Mouse (Mus musculus) heart, embryonic 13.5 days (tissue): Measurements from ENCODE around the gene 4930469K13Rik. TPM values are rescaled to one million over a fixed set of nuclear protein-coding genes. Genes with fewer than 3 reads are reported as not detected.

Source experiments
- ATAC-seq: fragments of 200-750 bp; cut with Nextera tagmentation; 2 replicates; pipeline ENCODE4 v1.8.0; 2017; ENCODE audit warnings: moderate TSS enrichment; ENCODE audit not compliant: insufficient number of reproducible peaks, low FRiP score, low TSS enrichment; ENCODE audit errors: extremely low read depth
- H3K27ac ChIP-seq: fragments of 300-500 bp; sonication (generic); replicated peaks from 2 replicates; pipeline ENCODE4 v1.5.1; 2015; ENCODE audit warnings: moderate library complexity, mild to moderate bottlenecking, inconsistent platforms
- H3K27me3 ChIP-seq: fragments of 300-500 bp; sonication (generic); replicated peaks from 2 replicates; pipeline ENCODE4 v1.6.1; 2015; ENCODE audit warnings: mild to moderate bottlenecking, inconsistent platforms
- H3K36me3 ChIP-seq: fragments of 300-500 bp; sonication (generic); 2 replicates; pipeline ENCODE4 v1.6.1; 2015; ENCODE audit warnings: mild to moderate bottlenecking, inconsistent platforms
- H3K4me1 ChIP-seq: fragments of 300-500 bp; sonication (generic); 2 replicates; pipeline ENCODE4 v1.6.1; 2015; ENCODE audit warnings: inconsistent platforms
- H3K4me2 ChIP-seq: fragments of 300-500 bp; sonication (generic); 2 replicates; pipeline ENCODE4 v1.6.1; 2015; ENCODE audit warnings: inconsistent platforms, mild to moderate bottlenecking, moderate library complexity
- H3K4me3 ChIP-seq: fragments of 300-500 bp; sonication (generic); 2 replicates; pipeline ENCODE4 v1.5.1; 2015; ENCODE audit warnings: moderate library complexity, mild to moderate bottlenecking, inconsistent platforms
- H3K9ac ChIP-seq: fragments of 300-500 bp; sonication (generic); 2 replicates; pipeline ENCODE4 v1.6.1; 2015; ENCODE audit warnings: inconsistent platforms, mild to moderate bottlenecking, moderate library complexity
- H3K9me3 ChIP-seq: fragments of 300-500 bp; sonication (generic); 2 replicates; pipeline ENCODE4 v1.6.1; 2016; ENCODE audit warnings: inconsistent platforms
- WGBS: fragments of 180-500 bp; shearing (Covaris S2); methylation state at CpG from one replicate; pipeline ENCODE4 v1.1.7; 2015; ENCODE audit warnings: mixed read lengths; 5-methylcytosine and 5-hydroxymethylcytosine counted together
- polyA plus RNA-seq: library from polyadenylated mRNA; unstranded; fragments of >200 nt; fragmentation: Nextera tagmentation; extraction: Ambion mirVana; gene quantifications from 2 replicates; pipeline ENCODE4 v1.2.1, GENCODE M21; 2015

4930469K13Rik gene
- polyA plus RNA-seq, 1 experiment from 2014 or later: not detected

DNA sequence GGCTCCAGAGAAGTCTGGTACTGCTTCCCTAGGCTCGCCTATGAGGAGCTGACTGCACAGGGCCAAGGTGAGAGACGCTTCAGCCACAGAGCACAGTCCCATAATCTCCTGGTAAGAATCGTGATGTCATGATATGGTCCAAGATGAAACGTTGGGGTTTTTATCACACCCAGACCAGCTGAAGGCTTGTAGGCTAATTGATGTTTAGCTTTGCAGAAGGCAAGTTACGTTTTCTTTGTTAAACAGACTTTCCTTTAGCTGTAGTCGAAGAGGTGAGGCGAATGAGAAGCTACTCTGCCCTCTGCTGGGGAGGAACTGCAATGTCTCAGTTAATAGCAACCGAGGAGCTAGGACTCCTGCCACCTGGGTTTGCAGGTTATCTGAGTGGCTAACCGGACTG, 89.7 kb downstream of the 4930469K13Rik start:
- Histone ChIP-seq H3K4me1 (peaks cover 7% of the 10 kb centered on the region; the same call in 1 of the 2 replicates), H3K27me3 (no peaks in the 10 kb centered on the region), H3K36me3 (no peaks in the 10 kb centered on the region), H3K9ac (no peak overlapping the region), H3K9me3 (no peaks in the 10 kb centered on the region), H3K4me3 (no peak overlapping the region), H3K27ac (no peak overlapping the region), H3K4me2 (peak overlapping the region; percentile 13; the same call in 1 of the 2 replicates)
- 40% methylated on average over 9 of the region's 9 CpGs for WGBS
- no peak for ATAC-seq

DNA sequence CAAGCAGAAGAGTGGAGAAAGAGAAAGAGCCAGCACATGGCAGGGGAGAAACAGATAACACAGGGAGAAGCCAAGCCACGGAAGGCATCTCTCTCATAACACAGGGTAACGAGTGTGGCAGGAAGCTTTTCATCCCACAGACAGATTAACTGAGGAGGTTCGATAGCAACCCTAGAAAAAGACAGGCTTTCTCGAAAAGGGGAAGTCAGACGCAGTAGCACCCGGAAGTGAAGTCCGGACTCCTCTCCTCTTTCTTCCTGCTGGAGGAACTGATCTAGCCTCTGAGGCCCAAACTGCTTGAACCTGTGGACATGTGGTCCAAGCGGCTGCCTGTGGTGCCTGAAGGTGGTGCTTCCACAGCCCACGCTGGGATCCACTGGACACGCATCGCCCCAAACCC, 90.1 kb downstream of the 4930469K13Rik start:
- H3K4me2 ChIP-seq: no peak overlapping the region

GRCm38 (mm10) chr11:34007616-34008015, 90.7 kb downstream of the 4930469K13Rik start:
- Histone ChIP-seq H3K27ac (no peak overlapping the region), H3K9me3 (no peaks in the 10 kb centered on the region), H3K4me3 (no peak overlapping the region), H3K4me2 (no peak overlapping the region), H3K4me1 (peaks cover 7% of the 10 kb centered on the region; the same call in 1 of the 2 replicates), H3K27me3 (no peaks in the 10 kb centered on the region), H3K9ac (no peak overlapping the region), H3K36me3 (no peaks in the 10 kb centered on the region)
- WGBS: 49% methylated on average over 2 of the region's 2 CpGs
- no peak for ATAC-seq

More for the DNA sequence above, 90.1 kb downstream of the 4930469K13Rik start:
- no peaks in the 10 kb centered on the region for H3K9me3 ChIP-seq
- no peak overlapping the region for H3K9ac ChIP-seq
- WGBS: 71% methylated on average over 11 of the region's 11 CpGs
- H3K36me3 ChIP-seq: no peaks in the 10 kb centered on the region
- no peaks in the 10 kb centered on the region for H3K27me3 ChIP-seq
- H3K4me1 ChIP-seq: peaks cover 7% of the 10 kb centered on the region; the same call in 1 of the 2 replicates
- no peak for ATAC-seq
- H3K27ac ChIP-seq: no peak overlapping the region
- no peak overlapping the region for H3K4me3 ChIP-seq

DNA sequence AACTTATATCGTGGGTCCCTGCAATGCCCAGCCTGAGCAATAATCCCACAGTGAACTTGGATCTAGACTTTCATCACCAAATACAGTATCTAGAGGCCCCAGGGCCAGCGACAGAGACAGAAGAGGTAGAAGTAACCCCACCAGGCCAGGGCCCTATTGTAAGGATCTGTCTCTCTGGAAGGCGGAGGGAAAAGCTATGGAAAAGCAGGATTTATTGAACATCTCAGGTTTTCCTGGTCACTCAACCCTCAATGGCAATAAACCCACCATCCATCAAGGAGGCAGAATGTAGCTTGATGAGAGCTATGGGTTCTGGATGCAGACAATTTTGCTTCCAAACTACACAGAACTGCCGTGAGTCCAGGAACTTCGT, 95.8 kb downstream of the 4930469K13Rik start:
- Histone ChIP-seq H3K9ac (no peak overlapping the region), H3K4me1 (no peaks in the 10 kb centered on the region), H3K27ac (no peak overlapping the region), H3K9me3 (no peaks in the 10 kb centered on the region), H3K4me3 (no peak overlapping the region), H3K4me2 (no peak overlapping the region), H3K27me3 (peaks cover 15% of the 10 kb centered on the region), H3K36me3 (no peaks in the 10 kb centered on the region)
- no peak for ATAC-seq
- 65% methylated on average over 5 of the region's 5 CpGs for WGBS

DNA sequence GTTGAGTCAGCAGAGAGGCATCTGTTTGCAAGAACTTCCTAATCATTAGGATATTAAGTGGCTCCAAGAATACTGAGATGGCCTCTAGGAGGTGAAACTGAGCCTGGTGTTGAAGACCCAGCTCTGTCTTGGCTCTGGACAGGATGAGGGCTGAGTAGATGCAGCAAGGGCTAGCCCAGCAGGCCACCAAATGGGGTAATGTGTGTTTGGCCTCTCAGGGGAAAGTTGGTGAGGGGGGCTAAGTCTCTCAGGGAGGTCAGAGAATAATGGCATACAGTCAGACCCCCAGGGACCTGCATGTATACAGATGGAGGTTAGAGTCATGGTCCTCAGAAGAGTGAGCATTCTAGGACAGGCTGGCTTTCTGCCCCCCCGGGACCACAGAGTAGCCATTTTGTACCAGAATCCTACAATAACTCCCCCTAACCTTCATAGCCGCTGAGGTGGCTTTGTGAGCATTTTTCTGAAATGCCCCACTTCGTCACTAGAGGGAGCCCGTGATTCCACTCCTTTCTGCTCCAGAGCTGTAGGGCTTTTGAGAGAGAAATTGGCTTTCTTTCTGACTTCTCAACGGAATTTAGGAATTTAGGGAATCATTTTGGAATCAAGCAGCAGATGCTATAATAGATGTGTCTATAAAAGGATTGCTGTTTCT, 96.3 kb downstream of the 4930469K13Rik start:
- ATAC-seq: no peak
- no peak overlapping the region for H3K4me3 ChIP-seq
- no peak overlapping the region for H3K4me2 ChIP-seq
- peaks cover 18% of the 10 kb centered on the region for H3K27me3 ChIP-seq
- H3K9ac ChIP-seq: no peak overlapping the region
- 4% methylated on average over 5 of the region's 5 CpGs for WGBS
- no peaks in the 10 kb centered on the region for H3K36me3 ChIP-seq
- H3K27ac ChIP-seq: no peak overlapping the region
- no peaks in the 10 kb centered on the region for H3K4me1 ChIP-seq
- H3K9me3 ChIP-seq: no peaks in the 10 kb centered on the region

DNA sequence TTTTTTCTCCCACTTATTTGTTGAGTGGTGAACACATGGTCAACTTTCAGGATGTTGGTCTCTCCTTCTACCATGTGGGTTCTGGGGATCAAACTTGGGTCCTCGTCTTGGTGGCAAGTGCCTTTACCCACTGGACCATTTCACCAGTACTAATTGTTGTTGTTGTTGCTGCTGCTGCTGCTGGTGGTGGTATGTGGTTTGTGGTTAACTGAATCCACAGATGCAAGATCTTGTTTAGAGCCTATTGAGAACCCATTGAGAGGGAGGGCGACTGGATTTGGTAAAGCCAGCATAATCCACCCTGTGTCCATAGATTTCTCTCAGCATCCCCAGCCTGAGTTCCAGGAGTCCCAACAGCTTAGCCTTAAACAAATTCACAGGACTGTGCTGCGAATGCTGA, 97.9 kb downstream of the 4930469K13Rik start:
- Histone ChIP-seq H3K4me3 (no peak overlapping the region), H3K27ac (no peak overlapping the region), H3K36me3 (no peaks in the 10 kb centered on the region), H3K9me3 (no peaks in the 10 kb centered on the region), H3K4me2 (no peak overlapping the region), H3K9ac (no peak overlapping the region), H3K4me1 (no peaks in the 10 kb centered on the region), H3K27me3 (peaks cover 20% of the 10 kb centered on the region)
- ATAC-seq: no peak
- WGBS: 56% methylated on average over 3 of the region's 3 CpGs

DNA sequence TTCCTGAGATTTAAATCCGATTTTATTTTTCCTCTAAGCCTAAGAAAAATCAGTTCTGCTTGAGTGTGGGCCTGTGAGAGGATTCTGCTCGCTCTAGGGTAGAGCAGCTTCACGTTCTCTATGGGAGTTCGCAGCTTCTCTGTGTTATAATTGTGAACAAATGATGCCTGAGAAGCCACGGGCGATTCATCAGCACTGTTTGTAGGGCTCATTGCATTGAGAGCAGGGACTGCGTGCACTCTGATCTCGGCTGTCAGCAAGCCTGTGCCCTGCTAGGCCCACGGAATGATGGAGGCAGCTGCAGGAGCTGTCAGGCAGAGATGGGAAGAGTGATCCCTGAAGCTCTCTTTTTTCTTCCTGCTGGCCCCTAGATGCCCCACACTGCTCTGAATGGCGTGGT, 100.1 kb downstream of the 4930469K13Rik start:
- Histone ChIP-seq H3K4me3 (no peak overlapping the region), H3K27me3 (peaks cover 42% of the 10 kb centered on the region), H3K36me3 (no peaks in the 10 kb centered on the region), H3K9me3 (no peaks in the 10 kb centered on the region), H3K27ac (no peak overlapping the region), H3K9ac (no peak overlapping the region), H3K4me1 (0 out of 2 replicates have a peak, but pooled peaks cover 1% of the 10 kb centered on the region), H3K4me2 (no peak overlapping the region)
- ATAC-seq: no peak
- WGBS: 56% methylated on average over 10 of the region's 10 CpGs

GRCm38 (mm10) chr11:33993496-33993895, 104.9 kb downstream of the 4930469K13Rik start:
- 44% methylated on average over 5 of the region's 5 CpGs for WGBS
- H3K4me2 ChIP-seq: peak overlapping the region; percentile 52
- H3K27me3 ChIP-seq: peaks cover 59% of the 10 kb centered on the region
- H3K9me3 ChIP-seq: no peaks in the 10 kb centered on the region
- no peak overlapping the region for H3K9ac ChIP-seq
- H3K4me3 ChIP-seq: no peak overlapping the region
- peaks cover 17% of the 10 kb centered on the region; the same call in 1 of the 2 replicates for H3K4me1 ChIP-seq
- H3K36me3 ChIP-seq: no peaks in the 10 kb centered on the region
- no peak for ATAC-seq
- H3K27ac ChIP-seq: no peak overlapping the region

DNA sequence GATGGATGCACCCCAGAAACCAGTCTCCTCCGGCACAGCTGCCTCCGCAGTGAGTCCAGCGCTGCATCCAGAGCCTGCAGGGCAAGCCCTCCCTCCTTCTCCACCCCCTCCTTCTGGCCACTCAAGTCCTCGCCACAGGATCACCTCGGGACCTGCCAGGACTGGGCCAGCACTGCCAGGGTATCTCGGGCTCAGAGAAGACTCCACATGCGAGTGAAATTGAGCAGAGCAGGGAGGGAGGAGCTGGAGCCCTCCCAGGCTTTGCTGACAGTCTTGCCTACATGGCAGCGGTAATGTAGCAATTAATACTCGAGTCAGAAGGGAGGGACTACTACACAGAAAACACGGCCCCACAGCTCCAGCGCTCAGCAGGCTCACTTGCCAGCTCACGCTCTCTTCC, 105.4 kb downstream of the 4930469K13Rik start, which contains the start of gene Kcnip1:
Gene Kcnip1 (minus strand): TSS at position 215 of the 400 bp plus-strand sequence.
- H3K4me3 ChIP-seq: peak within 1 kb of the TSS; percentile 20; the same call in 1 of the 2 replicates

DNA sequence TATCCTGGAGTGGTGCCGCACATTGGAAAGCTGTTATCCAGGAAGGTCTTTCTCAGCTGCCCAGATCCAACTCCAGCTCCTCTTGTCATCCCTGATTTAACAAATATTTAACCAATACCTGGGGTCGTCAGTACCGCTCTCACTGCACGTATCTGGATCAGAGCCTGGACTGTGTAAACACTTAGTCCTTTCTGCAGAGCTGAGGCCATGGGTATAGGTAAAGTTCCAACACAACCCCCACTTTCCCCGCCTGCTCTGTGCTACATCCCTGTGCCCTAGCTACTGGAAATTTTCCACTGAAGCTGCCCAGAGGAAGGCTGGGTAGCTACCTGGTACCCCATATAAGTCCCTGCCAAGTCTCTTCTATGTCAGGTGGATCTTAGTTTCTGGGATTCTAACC, 108.4 kb downstream of the 4930469K13Rik start:
- no peak overlapping the region for H3K27ac ChIP-seq
- H3K9ac ChIP-seq: no peak overlapping the region
- H3K9me3 ChIP-seq: no peaks in the 10 kb centered on the region
- H3K4me1 ChIP-seq: peaks cover 17% of the 10 kb centered on the region; the same call in 1 of the 2 replicates
- H3K4me2 ChIP-seq: no peak overlapping the region
- no peak overlapping the region for H3K4me3 ChIP-seq
- no peaks in the 10 kb centered on the region for H3K36me3 ChIP-seq
- H3K27me3 ChIP-seq: peaks cover 46% of the 10 kb centered on the region
- ATAC-seq: no peak
- 81% methylated on average over 5 of the region's 5 CpGs for WGBS

More for the DNA sequence above, 105.4 kb downstream of the 4930469K13Rik start, which contains the start of gene Kcnip1:
- Histone ChIP-seq H3K9me3 (no peaks in the 10 kb centered on the region), H3K27me3 (peaks cover 56% of the 10 kb centered on the region), H3K4me2 (peak within 1 kb of the TSS; percentile 52), H3K27ac (no peak within 1 kb of the TSS), H3K36me3 (no peaks in the 10 kb centered on the region), H3K9ac (0 out of 2 replicates have a peak within 1 kb of the TSS, but pooled peaks have one; percentile 21), H3K4me1 (peaks cover 17% of the 10 kb centered on the region; the same call in 1 of the 2 replicates)
- no peak for ATAC-seq
- WGBS: 23% methylated on average over 12 of the region's 12 CpGs

- Histone ChIP-seq H3K27ac (no peak overlapping the region), H3K9me3 (no peaks in the 10 kb centered on the region), H3K4me3 (no peak overlapping the region), H3K27me3 (peaks cover 12% of the 10 kb centered on the region; the same call in 1 of the 2 replicates), H3K36me3 (no peaks in the 10 kb centered on the region), H3K4me2 (no peak overlapping the region), H3K9ac (no peak overlapping the region), H3K4me1 (peaks cover 4% of the 10 kb centered on the region; the same call in 1 of the 2 replicates)
- no peak for ATAC-seq
- 78% methylated on average over 2 of the region's 2 CpGs for WGBS
Observed at GRCm38 (mm10) chr11:33986525-33986924, 111.8 kb downstream of the 4930469K13Rik start.

GRCm38 (mm10) chr11:33980146-33980545, 118.2 kb downstream of the 4930469K13Rik start:
- H3K9ac ChIP-seq: no peak overlapping the region

More at GRCm38 (mm10) chr11:33980146-33980545, 118.2 kb downstream of the 4930469K13Rik start:
- WGBS: 66% methylated on average over 4 of the region's 4 CpGs
- Histone ChIP-seq H3K4me3 (no peak overlapping the region), H3K36me3 (no peaks in the 10 kb centered on the region), H3K4me2 (no peak overlapping the region), H3K9me3 (no peaks in the 10 kb centered on the region), H3K27me3 (no peaks in the 10 kb centered on the region), H3K4me1 (peaks cover 6% of the 10 kb centered on the region; the same call in 1 of the 2 replicates), H3K27ac (no peak overlapping the region)
- no peak for ATAC-seq
